Mouse (Mus musculus) ovary, postnatal 10 days (tissue): ENCODE data around the gene Lrrc2.

Experiments used
- DNase-seq: peaks from one replicate; pipeline ENCODE4 v3.0.0; 2022; ENCODE audit warnings: low spot score

Gene Lrrc2

DNA sequence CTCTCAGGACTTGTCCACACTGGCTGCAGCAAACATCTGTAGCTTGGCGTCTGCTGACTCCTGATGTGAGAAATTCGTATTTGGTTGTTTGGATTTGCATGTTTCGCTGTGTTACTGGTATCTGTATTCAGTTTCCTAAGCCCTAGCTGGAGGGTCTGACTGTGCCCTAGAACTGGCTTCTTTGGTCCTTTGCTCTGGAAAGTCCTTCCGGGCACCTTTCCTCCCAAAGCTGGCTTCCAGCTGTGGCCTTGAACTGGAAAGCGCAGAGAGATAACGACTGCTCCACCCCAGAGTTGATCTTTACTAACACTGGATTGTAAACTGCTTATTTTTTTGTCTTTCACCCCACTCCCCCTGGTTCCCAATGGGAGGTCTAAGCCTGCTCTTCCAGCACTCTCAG lies 3.4 kb upstream of the Lrrc2 start:
- no peak for DNase-seq

DNA sequence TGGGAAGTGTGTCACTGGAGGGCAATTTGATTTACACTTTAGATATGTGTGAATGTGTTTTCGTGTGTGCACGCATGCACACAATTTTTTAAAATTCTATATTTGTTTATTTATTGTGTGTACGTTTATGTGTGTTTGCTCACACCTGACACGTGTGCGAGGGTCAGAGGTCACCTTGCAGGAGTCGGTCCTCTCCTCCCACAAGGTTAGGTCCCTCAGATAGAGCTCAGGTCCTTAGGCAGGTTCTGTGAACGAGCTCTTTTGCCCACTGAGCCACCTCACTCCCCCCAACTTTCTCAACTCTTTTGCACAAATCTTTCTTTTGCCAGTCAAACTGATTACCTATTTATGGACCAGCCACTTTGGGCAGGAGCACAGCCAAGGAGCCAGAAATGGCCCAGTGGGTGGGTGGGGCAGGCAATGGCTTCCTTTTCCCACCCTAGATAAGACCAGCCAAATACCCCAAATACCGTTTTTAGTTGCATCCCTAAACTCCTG lies 2.5 kb upstream of the Lrrc2 start:
- no peak for DNase-seq

DNA sequence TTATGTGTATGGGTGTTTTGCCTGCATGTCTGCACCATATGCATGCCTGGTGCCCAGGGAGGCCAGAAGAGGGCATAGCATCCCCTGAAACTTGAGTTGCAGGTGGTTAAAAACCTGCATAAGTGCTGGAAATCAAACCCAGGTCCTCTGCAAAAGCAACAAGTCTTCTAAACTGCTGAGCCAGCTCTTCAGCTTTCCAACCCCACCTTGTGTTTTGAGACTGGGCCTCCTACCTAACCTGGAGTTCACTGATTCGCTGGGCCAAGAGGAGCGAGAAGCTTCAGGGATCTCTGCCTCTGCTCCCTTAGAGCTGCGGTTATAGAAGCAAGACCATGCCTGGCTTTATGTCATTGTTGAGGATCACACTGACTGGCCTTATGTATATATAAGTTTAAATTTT lies 1.2 kb upstream of the Lrrc2 start:
- no peak for DNase-seq

DNA sequence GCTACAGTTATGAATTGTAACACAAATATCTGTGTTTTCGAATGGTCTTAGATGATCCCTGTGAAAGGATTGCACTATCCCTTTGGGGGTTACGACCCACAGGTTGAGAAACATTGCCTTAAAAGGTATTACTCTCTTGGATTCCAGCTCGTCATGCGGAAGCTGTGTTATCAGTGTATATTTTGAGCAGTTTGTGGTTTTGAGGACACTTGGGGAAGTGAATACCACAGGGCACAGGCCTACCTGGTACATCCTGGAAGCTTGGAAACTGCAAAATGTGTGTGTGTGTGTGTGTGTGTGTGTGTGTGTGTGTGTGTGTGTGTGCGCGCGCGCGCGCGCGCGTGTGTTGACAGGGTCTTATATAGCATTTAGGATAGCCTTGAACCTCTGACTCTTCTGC lies 521 bp downstream of the Lrrc2 start:
- DNase-seq, result no peak

DNA sequence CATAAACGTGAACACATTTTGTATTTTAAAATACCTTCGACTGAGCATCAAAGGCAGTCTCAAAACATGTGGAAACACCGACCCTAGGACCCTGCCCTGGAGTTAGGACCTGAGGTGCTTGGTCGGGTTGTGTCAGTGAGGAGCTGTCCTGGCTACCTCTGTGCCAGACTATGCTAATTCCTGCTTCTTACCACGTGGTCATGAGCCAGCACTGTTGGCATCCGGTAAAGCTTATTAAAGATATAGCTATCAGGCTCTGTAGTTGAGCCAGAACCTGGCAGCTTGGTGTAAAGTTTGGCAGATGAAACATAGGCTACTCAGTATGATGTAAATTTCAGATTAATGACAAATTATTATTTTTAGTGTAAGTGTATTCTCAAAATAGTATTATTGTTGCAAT lies 1.1 kb downstream of the Lrrc2 start:
- no peak for DNase-seq

DNA sequence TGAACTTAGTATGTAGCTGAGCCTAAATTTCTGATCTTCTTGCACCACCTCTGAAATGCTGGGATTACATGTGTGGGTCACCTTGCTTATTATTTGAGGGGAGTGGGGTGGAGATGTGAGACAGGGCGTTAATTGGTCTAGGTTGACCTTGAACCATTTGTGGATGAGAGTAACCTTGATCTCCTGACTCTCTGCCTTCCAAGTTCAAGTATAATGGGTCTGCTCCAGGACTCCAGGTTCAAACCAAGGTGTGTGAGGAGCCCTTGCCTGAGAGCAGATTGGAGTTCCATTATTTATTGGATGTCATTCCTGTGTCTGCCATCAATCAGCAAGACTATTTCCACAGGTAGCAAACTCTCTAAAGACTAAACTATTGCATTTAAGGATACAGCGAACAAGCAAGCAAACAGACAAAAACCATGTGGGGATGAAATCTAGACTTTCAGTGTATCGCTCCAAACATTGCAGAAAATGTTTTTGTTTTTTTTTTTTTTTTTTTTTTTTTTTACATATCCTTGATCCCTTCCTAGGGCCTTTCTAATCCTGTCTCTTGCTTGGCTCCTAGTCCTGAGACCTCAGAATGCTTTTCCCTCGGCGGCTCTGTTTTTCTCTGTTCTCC lies 1.7 kb downstream of the Lrrc2 start:
- DNase-seq, result no peak

GRCm38 (mm10) chr9:110953550-110954461 lies 2.5 kb downstream of the Lrrc2 start:
- peak; percentile 53 for DNase-seq

DNA sequence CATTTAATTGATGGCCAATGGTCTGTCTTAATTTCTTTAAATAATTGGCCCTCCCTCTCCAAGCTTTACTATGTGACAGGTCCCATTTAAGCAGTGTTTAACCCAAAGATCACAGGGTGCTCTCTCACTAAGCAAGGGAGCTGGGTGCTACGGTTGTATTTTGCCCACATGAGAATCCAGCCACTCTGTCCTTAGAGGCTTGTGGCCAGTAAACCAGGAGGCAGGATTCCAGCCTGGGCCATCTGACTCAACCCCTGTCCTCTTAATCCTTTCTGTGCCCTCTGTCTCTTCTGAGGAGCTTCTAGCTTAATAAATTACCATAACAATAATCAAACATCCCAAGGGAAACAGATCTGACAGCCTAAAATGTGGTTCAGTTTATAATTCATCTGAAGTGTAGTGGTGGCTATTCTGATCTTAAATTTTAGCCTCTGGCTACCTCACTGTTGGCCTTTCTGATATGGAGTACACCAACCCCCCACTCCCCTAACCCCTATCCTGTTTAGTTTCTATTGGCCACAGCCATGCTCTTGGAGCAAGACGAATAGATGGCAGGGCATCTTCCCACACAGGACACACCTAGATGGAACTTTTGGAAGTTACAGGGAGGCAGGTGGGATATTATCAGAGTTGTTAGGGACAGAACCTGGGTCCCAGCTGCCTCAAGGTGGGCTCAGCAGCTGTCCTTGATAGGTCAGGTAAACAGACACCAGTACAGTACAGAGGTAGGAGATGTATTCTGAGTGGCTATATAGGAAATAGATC lies 3.5 kb downstream of the Lrrc2 start:
- no peak for DNase-seq

GRCm38 (mm10) chr9:110955962-110956361 lies 4.6 kb downstream of the Lrrc2 start:
- DNase-seq, result no peak

DNA sequence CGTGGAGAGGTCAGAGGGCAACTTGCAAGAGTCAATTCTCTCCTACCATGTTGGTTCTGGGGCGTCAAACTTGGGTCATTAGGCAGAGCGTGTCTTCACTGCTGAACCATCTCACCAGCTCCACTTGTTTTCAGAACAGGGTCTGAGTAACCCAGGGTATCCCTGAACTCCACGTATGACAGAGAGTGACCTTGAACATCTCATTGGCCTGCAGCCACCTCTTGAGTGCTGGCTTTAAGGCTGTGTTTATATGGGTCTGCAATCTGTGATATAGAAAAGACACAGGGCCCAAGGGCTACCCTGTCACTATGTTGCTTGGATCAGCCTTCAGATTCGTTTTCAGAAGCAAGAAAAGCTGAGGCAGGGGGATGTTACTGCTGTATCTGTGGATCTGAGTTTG lies 8.3 kb downstream of the Lrrc2 start:
- DNase-seq, result no peak

- no peak for DNase-seq
Observed at GRCm38 (mm10) chr9:110960230-110961149, 9.1 kb downstream of the Lrrc2 start.

DNA sequence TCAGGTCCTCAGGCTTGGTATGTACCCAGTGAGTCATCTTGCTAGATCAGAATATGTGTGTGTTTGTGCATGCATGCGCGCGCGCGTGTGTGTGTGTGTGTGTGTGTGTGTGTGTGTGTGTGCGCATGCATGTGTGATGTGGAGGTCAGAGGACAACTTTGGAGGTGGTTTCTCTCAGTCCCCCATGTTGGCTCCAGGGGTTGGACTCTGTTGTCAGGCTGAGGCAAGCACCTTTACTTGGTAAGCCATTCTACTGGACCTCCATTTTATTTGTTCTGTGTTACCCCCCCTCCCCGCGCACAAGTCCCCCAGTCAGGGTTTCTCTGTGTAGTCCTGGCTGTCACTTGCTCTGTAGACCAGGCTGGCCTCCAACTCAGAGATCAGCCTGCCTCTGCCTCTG lies 10.0 kb downstream of the Lrrc2 start:
- no peak for DNase-seq

DNA sequence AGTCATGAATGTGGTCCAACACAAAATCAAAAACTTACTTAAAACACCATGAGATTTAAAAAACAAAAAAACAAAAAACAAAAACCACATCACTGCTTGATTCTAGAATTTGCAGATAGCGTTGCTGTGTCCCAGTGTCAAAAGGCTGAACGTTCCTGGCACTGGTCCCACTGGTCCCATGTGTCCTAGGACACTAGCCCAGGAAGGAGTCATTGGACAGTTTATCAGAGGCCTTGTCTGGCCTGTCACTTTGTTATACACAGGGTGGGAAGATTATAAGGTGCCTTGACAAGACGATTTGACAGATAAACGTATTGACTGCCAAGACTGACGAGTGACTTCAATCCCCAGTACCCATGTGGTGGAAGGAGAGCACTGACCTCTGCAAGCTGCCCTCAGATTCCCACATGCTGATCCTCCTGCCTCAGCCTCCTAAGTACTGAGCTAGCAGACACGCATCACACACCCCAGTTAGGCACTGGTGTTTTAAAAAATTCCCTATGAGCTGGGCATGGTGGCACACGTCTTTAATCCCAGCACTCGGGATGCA lies 12.3 kb downstream of the Lrrc2 start:
- DNase-seq, result no peak

GRCm38 (mm10) chr9:110965062-110965909 lies 13.9 kb downstream of the Lrrc2 start:
- no peak for DNase-seq

DNA sequence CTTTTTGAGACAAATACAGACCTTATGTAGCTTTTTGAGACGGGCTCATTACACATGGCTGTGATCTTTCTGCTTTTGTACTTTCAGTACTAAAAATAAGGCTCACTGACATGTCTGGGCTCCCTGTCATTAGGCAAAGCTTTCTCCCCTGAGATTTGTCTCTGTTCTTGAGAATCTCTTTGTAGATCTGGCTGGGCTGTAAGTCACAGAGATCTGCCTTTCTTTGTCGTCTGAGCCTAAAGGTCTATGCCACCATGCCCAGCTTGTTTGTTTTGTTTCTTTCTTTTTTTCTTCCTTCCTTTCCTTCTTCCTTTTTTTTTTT lies 14.5 kb downstream of the Lrrc2 start:
- DNase-seq, result no peak

DNA sequence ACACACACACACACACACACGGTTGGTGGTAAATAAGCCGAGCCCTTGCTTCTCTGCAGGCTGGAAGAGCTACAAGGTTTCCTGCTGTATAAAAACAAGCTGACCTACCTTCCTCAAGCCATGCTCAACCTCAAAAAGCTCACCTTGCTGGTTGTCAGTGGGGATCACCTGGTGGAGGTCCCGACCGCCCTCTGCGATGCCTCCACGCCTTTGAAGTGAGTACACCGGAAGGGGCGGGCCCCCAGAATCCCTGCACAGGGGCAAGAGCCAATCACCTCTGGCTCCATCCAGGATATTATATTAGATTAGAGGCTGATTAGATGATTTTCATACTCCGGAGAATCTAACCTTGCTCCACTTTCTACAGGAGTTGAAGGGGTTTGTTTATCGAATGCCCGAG lies 28.1 kb downstream of the Lrrc2 start:
- no peak for DNase-seq

GRCm38 (mm10) chr9:110982351-110982750 lies 31.0 kb downstream of the Lrrc2 start:
- DNase-seq, result no peak

DNA sequence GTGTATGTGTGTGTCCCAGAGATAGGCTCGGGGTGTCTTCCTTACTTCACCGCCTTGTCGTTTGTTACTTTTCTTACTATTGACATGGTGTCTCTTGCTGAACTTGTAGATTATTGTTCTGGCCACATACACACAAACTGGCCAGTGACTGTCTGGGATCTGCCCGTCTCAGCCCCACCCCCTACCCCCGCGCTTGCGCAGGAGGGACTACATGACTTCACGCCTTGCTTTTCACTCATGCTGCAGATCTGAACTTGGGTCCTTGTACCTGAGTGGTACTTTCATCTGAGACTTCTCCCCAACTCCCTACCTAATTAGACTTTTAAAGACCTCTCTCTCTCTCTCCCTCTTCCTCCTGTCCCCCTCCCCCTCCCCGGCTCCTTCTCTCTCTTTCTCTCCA lies 32.8 kb downstream of the Lrrc2 start:
- DNase-seq, result no peak

GRCm38 (mm10) chr9:110985541-110985940 lies 34.2 kb downstream of the Lrrc2 start:
- no peak for DNase-seq

DNA sequence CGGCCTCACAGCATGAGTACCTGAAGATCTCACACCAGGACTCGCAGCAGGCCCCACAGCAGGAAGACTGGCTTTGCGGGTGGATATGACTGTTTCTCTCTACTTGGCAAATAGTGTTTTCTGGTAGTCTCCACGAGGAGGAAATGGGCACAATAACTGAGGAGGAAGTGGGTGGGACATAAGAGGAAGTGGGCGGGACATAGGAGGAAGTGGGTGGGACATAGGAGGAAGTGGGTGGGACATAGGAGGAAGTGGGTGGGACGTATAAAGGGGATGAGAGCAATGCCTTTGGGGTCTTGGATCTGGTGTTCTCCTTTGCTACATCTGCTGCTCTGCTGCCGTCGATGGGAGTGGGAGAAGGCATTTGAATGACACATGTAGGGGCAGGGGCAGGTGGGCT lies 34.6 kb downstream of the Lrrc2 start:
- no peak for DNase-seq

GRCm38 (mm10) chr9:110987331-110987730 lies 36.0 kb downstream of the Lrrc2 start:
- DNase-seq, result no peak
